Mouse (Mus musculus) B cell, adult 62 days (primary cell): ENCODE results near the gene Olfr994. TPM values are rescaled to one million over a fixed set of nuclear protein-coding genes. Genes with fewer than 3 reads are reported as not detected.

Experiments used
- total RNA-seq: library from RNA; stranded (reverse); gene quantifications from 4 replicates; pipeline ENCODE4 v1.2.4, GENCODE M21; 2023

Olfr994 gene
- total RNA-seq, result not detected in 4 replicates

DNA sequence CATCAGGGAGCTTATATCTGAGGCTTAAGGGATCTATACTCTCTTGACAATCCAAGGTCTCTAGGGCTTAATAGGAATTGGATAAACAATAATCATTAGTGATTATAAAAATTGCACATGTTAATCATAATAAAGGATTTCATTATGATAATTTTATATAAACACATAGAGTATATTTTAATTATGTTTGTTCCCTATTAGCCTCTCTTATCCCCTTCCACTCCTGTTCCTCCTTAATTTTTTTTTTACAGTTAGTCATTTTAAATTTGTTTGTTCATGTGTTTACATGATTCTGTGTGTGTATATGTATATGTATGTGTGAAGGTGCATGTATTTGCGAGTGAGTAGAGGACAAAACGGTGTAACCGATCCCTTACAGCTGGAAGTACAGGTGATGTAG lies at the start of gene Olfr994:
Gene Olfr994, minus strand, starts transcription at position 101 of the 400 bp plus-strand sequence.

DNA sequence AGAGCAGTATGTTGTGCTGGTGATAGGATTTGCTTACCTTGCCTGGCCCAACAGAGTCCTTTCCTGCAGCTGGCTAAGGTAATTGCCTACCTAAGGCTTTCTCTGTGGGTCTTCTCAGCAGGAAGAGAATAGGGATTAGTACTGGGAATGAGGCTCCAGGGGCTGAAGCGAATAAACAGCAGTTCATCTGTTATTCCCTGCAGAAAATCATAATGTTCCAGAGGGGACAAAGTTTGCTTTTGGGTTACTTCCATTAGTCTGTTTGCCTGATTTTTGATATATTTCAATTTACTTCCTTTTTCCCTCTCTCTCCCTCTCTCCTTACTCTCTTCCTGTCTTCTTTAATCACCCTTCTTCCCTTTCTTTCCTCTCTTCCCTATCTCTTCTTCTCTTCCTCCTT lies 7.3 kb upstream of the Olfr994 start, which contains the start of gene Olfr995:
Gene Olfr995, minus strand, starts transcription at position 101 of the 400 bp plus-strand sequence.

DNA sequence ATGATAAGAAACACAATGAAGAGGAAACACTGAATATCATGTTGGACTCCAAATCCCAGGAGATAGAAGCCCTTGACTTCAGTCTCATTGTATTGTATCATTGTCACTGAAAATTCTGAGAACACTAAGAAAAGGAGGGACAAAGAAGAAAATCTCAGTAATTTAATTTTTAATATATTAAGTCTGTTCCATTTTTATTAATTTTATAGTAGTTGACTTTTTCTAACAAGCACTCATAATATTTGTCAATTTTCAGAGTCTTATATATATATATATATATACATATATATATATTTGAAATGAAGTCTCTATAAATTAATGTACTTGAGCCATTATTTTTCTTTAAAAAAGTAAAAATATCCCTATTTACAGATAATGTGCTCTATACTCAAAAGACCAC lies 21.5 kb downstream of the Olfr994 start, which contains the start of gene Olfr993:
Gene Olfr993, minus strand, starts transcription at position 101 of the 400 bp plus-strand sequence.

DNA sequence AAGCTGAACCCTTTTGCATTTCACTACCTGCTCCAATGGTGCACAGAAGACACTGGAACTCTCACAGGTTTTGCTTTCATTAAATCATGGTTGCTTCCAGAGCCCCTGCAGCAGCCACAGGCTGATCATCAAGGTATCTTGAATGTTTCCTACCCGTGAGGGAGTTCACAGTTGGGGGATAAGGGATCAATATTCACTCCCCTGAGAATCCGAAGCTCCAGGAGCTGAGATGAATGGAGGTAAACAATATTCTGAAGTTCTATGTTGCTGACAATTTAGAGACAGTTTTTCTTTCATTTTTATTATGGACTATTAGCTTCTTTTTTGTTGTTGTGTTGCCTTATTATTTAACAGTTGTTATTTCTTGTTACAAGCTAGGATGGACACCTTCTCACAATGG lies 26.9 kb downstream of the Olfr994 start, which contains the start of gene Olfr992:
Gene Olfr992, minus strand, starts transcription at position 101 of the 400 bp plus-strand sequence.

Other genes with a start within 250 kb of the Olfr994 start
- gene Lrrc55, start 239.3 kb downstream of the Olfr994 start, total RNA-seq, result not detected in 4 replicates
- gene Olfr987, start 97.1 kb downstream of the Olfr994 start, total RNA-seq, result not detected in 4 replicates
- not detected in 4 replicates for gene Olfr988, start 73.2 kb downstream of the Olfr994 start, total RNA-seq
- gene Olfr992, start 27.0 kb downstream of the Olfr994 start, total RNA-seq, result not detected in 4 replicates
- not detected in 4 replicates for gene Olfr993, start 21.6 kb downstream of the Olfr994 start, total RNA-seq
- gene Olfr995, start 7.2 kb upstream of the Olfr994 start, total RNA-seq, result not detected in 4 replicates
- gene 4833423E24Rik, start 82.6 kb upstream of the Olfr994 start, total RNA-seq, result not detected in 4 replicates
- not detected in 4 replicates for gene Olfr996, start 142.8 kb upstream of the Olfr994 start, total RNA-seq
- gene Olfr998, start 152.5 kb upstream of the Olfr994 start, total RNA-seq, result not detected in 4 replicates
- not detected in 4 replicates for gene Olfr1000, start 175.5 kb upstream of the Olfr994 start, total RNA-seq
- gene Olfr1002, start 214.3 kb upstream of the Olfr994 start, total RNA-seq, result not detected in 4 replicates
- not detected in 4 replicates for gene Olfr154, start 228.0 kb upstream of the Olfr994 start, total RNA-seq
- gene Olfr1006, start 242.3 kb upstream of the Olfr994 start, total RNA-seq, result not detected in 4 replicates